Mouse (Mus musculus): ENCODE measurements at regions not wholly inside any gene's neighbourhood (a gene's known extent, or its start where the extent isn't known, plus 50 kb on each side); places are given as distances from the start of the nearest gene placed in this dataset.

GRCm38 (mm10) chr4:69116353-69116752, 162.2 kb upstream of the Brinp1 start:
- Histone ChIP-seq H3K4me1 (replicated peaks; ENCODE audit: control insufficient read depth, insufficient read depth, low read length) (no peaks in the 10 kb centered on the region), H3K36me3 (ENCODE audit: control insufficient read depth, insufficient read depth) (no peaks in the 10 kb centered on the region), H3K4me2 (ENCODE audit: low read length) (no peak overlapping the region), H3K27ac (ENCODE audit: low read length) (no peak overlapping the region), H3K4me3 (replicated peaks; ENCODE audit: low read length) (no peak overlapping the region), H3K9me3 (ENCODE audit: control insufficient read depth, low read length) (no peaks in the 10 kb centered on the region), H3K27me3 (replicated peaks; ENCODE audit: control insufficient read depth, insufficient read depth, low read length) (no peaks in the 10 kb centered on the region), H3K9ac (replicated peaks; ENCODE audit: low read depth, low read length) (no peak overlapping the region)
- ATAC-seq: no peak
- 79% methylated on average over 2 of the region's 2 CpGs for WGBS

- Histone ChIP-seq H3K9me3 (ENCODE audit: control insufficient read depth, low read length) (no peaks in the 10 kb centered on the region), H3K4me1 (replicated peaks; ENCODE audit: control insufficient read depth, insufficient read depth, low read length) (no peaks in the 10 kb centered on the region), H3K36me3 (ENCODE audit: control insufficient read depth, insufficient read depth) (no peaks in the 10 kb centered on the region), H3K9ac (replicated peaks; ENCODE audit: low read depth, low read length) (no peak overlapping the region), H3K27me3 (replicated peaks; ENCODE audit: control insufficient read depth, insufficient read depth, low read length) (no peaks in the 10 kb centered on the region), H3K4me2 (ENCODE audit: low read length) (no peak overlapping the region), H3K4me3 (replicated peaks; ENCODE audit: low read length) (no peak overlapping the region), H3K27ac (ENCODE audit: low read length) (no peak overlapping the region)
- no peak for ATAC-seq
Measured at GRCm38 (mm10) chr4:69105188-69105587, 151.0 kb upstream of the Brinp1 start.

- H3K9me3 ChIP-seq (ENCODE audit: control insufficient read depth, low read length): no peaks in the 10 kb centered on the region
- no peak overlapping the region for H3K27ac ChIP-seq (ENCODE audit: low read length)
- no peak for ATAC-seq
- no peak overlapping the region for H3K4me2 ChIP-seq (ENCODE audit: low read length)
- no peak overlapping the region for H3K4me3 ChIP-seq (replicated peaks; ENCODE audit: low read length)
- no peak overlapping the region for H3K9ac ChIP-seq (replicated peaks; ENCODE audit: low read depth, low read length)
- H3K36me3 ChIP-seq (ENCODE audit: control insufficient read depth, insufficient read depth): no peaks in the 10 kb centered on the region
- H3K27me3 ChIP-seq (replicated peaks; ENCODE audit: control insufficient read depth, insufficient read depth, low read length): no peaks in the 10 kb centered on the region
- 89% methylated on average over 6 of the region's 6 CpGs for WGBS
- no peaks in the 10 kb centered on the region for H3K4me1 ChIP-seq (replicated peaks; ENCODE audit: control insufficient read depth, insufficient read depth, low read length)
Measured at GRCm38 (mm10) chr4:69095748-69096408, 141.7 kb upstream of the Brinp1 start.

GRCm38 (mm10) chr4:69078085-69078484, 123.9 kb upstream of the Brinp1 start:
- Histone ChIP-seq H3K4me1 (replicated peaks; ENCODE audit: control insufficient read depth, insufficient read depth, low read length) (no peaks in the 10 kb centered on the region), H3K9ac (replicated peaks; ENCODE audit: low read depth, low read length) (no peak overlapping the region), H3K36me3 (ENCODE audit: control insufficient read depth, insufficient read depth) (no peaks in the 10 kb centered on the region), H3K27ac (ENCODE audit: low read length) (no peak overlapping the region), H3K27me3 (replicated peaks; ENCODE audit: control insufficient read depth, insufficient read depth, low read length) (no peaks in the 10 kb centered on the region), H3K9me3 (ENCODE audit: control insufficient read depth, low read length) (no peaks in the 10 kb centered on the region), H3K4me2 (ENCODE audit: low read length) (no peak overlapping the region), H3K4me3 (replicated peaks; ENCODE audit: low read length) (no peak overlapping the region)
- 57% methylated on average over 5 of the region's 5 CpGs for WGBS
- ATAC-seq: peak; percentile 57

GRCm38 (mm10) chr4:69077316-69077715, 123.1 kb upstream of the Brinp1 start:
- Histone ChIP-seq H3K36me3 (ENCODE audit: control insufficient read depth, insufficient read depth) (no peaks in the 10 kb centered on the region), H3K4me2 (ENCODE audit: low read length) (no peak overlapping the region), H3K9ac (replicated peaks; ENCODE audit: low read depth, low read length) (no peak overlapping the region), H3K27ac (ENCODE audit: low read length) (no peak overlapping the region), H3K27me3 (replicated peaks; ENCODE audit: control insufficient read depth, insufficient read depth, low read length) (no peaks in the 10 kb centered on the region), H3K4me1 (replicated peaks; ENCODE audit: control insufficient read depth, insufficient read depth, low read length) (no peaks in the 10 kb centered on the region), H3K9me3 (ENCODE audit: control insufficient read depth, low read length) (no peaks in the 10 kb centered on the region), H3K4me3 (replicated peaks; ENCODE audit: low read length) (no peak overlapping the region)
- 87% methylated on average over 4 of the region's 4 CpGs for WGBS
- no peak for ATAC-seq

GRCm38 (mm10) chr4:69039645-69040342, 85.6 kb upstream of the Brinp1 start:
- Histone ChIP-seq H3K27me3 (replicated peaks; ENCODE audit: control insufficient read depth, insufficient read depth, low read length) (no peaks in the 10 kb centered on the region), H3K9me3 (ENCODE audit: control insufficient read depth, low read length) (no peaks in the 10 kb centered on the region), H3K27ac (ENCODE audit: low read length) (no peak overlapping the region), H3K4me3 (replicated peaks; ENCODE audit: low read length) (no peak overlapping the region), H3K36me3 (ENCODE audit: control insufficient read depth, insufficient read depth) (no peaks in the 10 kb centered on the region), H3K4me2 (ENCODE audit: low read length) (no peak overlapping the region), H3K4me1 (replicated peaks; ENCODE audit: control insufficient read depth, insufficient read depth, low read length) (no peaks in the 10 kb centered on the region), H3K9ac (replicated peaks; ENCODE audit: low read depth, low read length) (no peak overlapping the region)
- no peak for ATAC-seq
- WGBS: 59% methylated on average over 1 of the region's 1 CpGs

GRCm38 (mm10) chr4:69034166-69034565, 80.0 kb upstream of the Brinp1 start:
- H3K4me2 ChIP-seq (ENCODE audit: low read length): no peak overlapping the region

GRCm38 (mm10) chr4:69020159-69020727, 66.0 kb upstream of the Brinp1 start:
- Histone ChIP-seq H3K4me1 (replicated peaks; ENCODE audit: control insufficient read depth, insufficient read depth, low read length) (no peaks in the 10 kb centered on the region), H3K36me3 (ENCODE audit: control insufficient read depth, insufficient read depth) (no peaks in the 10 kb centered on the region), H3K27me3 (replicated peaks; ENCODE audit: control insufficient read depth, insufficient read depth, low read length) (no peaks in the 10 kb centered on the region), H3K27ac (ENCODE audit: low read length) (no peak overlapping the region), H3K4me3 (replicated peaks; ENCODE audit: low read length) (no peak overlapping the region), H3K9me3 (ENCODE audit: control insufficient read depth, low read length) (no peaks in the 10 kb centered on the region), H3K4me2 (ENCODE audit: low read length) (no peak overlapping the region), H3K9ac (replicated peaks; ENCODE audit: low read depth, low read length) (no peak overlapping the region)
- ATAC-seq: no peak
- 67% methylated on average over 6 of the region's 6 CpGs for WGBS

More at GRCm38 (mm10) chr4:69034166-69034565, 80.0 kb upstream of the Brinp1 start:
- no peaks in the 10 kb centered on the region for H3K36me3 ChIP-seq (ENCODE audit: control insufficient read depth, insufficient read depth)
- no peaks in the 10 kb centered on the region for H3K27me3 ChIP-seq (replicated peaks; ENCODE audit: control insufficient read depth, insufficient read depth, low read length)
- 30% methylated on average over 1 of the region's 1 CpGs for WGBS
- no peak for ATAC-seq
- no peaks in the 10 kb centered on the region for H3K4me1 ChIP-seq (replicated peaks; ENCODE audit: control insufficient read depth, insufficient read depth, low read length)
- no peak overlapping the region for H3K27ac ChIP-seq (ENCODE audit: low read length)
- H3K9ac ChIP-seq (replicated peaks; ENCODE audit: low read depth, low read length): no peak overlapping the region
- no peak overlapping the region for H3K4me3 ChIP-seq (replicated peaks; ENCODE audit: low read length)
- no peaks in the 10 kb centered on the region for H3K9me3 ChIP-seq (ENCODE audit: control insufficient read depth, low read length)

- Histone ChIP-seq H3K36me3 (ENCODE audit: control insufficient read depth, insufficient read depth) (no peaks in the 10 kb centered on the region), H3K4me2 (ENCODE audit: low read length) (no peak overlapping the region), H3K4me3 (replicated peaks; ENCODE audit: low read length) (no peak overlapping the region), H3K9ac (replicated peaks; ENCODE audit: low read depth, low read length) (no peak overlapping the region), H3K27ac (ENCODE audit: low read length) (no peak overlapping the region), H3K9me3 (ENCODE audit: control insufficient read depth, low read length) (no peaks in the 10 kb centered on the region), H3K27me3 (replicated peaks; ENCODE audit: control insufficient read depth, insufficient read depth, low read length) (no peaks in the 10 kb centered on the region), H3K4me1 (replicated peaks; ENCODE audit: control insufficient read depth, insufficient read depth, low read length) (no peaks in the 10 kb centered on the region)
- ATAC-seq: no peak
- WGBS: 65% methylated on average over 2 of the region's 2 CpGs
Measured at GRCm38 (mm10) chr4:69015396-69015795, 61.2 kb upstream of the Brinp1 start.

Measured in forebrain, embryonic 16.5 days (tissue).